Mouse (Mus musculus) urinary bladder, postnatal 25 days (tissue): ENCODE measurements around the gene Serpinb9e.
"Not testable (repeated sequence)": the region's sequence is repeated elsewhere in the genome, so short reads cannot be mapped to it uniquely, and the experiment has no call there.

ENCODE experiments used
- DNase-seq: peaks from one replicate; pipeline ENCODE4 v3.0.0; 2022; ENCODE audit warnings: low spot score

Serpinb9e gene

DNA sequence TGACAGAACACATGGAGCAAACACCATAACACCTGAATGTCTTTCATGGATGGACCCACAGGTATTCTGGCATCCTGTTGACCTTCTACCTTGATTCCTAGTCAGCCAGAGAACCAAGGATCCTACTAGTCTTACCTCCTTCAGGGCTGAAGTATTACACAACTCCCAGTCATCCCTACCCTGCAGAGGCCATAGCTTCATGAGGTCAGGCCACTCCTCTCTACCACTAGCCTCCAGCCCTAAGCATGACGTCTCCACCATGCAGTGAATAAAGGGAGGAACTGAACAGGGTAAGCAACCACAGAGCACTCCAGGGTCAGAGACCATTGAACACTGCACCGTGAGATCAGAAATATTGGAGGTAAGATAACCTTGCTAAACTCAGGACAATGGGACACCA lies at the start of gene Serpinb9e:
Serpinb9e (plus strand) TSS at position 301 of the 400 bp plus-strand sequence.
- not testable (repeated sequence) for DNase-seq

GRCm38 (mm10) chr13:33199740-33200139 lies 49.7 kb upstream of the Serpinb9e start:
- no peak for DNase-seq

DNA sequence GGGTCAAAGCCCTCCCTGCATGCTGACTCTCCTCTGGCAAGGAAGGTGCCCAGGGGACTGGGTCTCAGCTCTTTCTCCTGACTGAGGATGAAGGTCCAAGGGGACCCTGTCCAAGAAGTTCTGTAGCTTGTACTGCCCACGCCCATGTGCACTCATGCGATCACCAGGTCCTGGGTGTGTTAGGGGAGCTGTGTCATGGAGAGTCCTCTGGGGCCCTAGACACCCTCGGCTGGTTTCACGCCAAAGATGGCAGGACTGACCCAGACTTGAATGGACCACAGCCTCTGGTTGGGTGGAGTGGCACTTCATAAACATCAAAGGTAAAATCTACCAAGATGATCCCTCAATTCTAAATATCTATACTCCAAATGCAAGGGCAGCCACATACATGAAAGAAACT lies 59.2 kb downstream of the Serpinb9e start:
- not testable (repeated sequence) for DNase-seq
